In genomic region chr13:107964616-107965015, GRCm38 (mm10) we compare ENCODE assay signal across 14 mouse cellular contexts.
"Had no signal": no experiment of that assay in that cellular context is flagged by ENCODE, and none has a peak within 500 bp of the region (broad histone marks: within the 10 kb centered on the region; RNA-seq: fewer than 3 reads in every experiment).

No protein-coding gene starts in this region.

- ATAC-seq: lung, postnatal 0 days; midbrain, embryonic 15.5 days had no signal

- H3K9me3 ChIP-seq: limb, embryonic 13.5 days; liver, embryonic 15.5 days; midbrain, embryonic 15.5 days; neural tube, embryonic 12.5 days had no signal

- H3K9ac ChIP-seq: limb, embryonic 13.5 days; liver, embryonic 15.5 days; midbrain, embryonic 15.5 days; neural tube, embryonic 12.5 days had no signal

- H3K27me3 ChIP-seq: limb, embryonic 13.5 days; liver, embryonic 15.5 days; midbrain, embryonic 15.5 days; neural tube, embryonic 12.5 days had no signal

- H3K4me3 ChIP-seq: limb, embryonic 13.5 days; liver, embryonic 15.5 days; midbrain, embryonic 15.5 days; neural tube, embryonic 12.5 days had no signal

- H3K27ac ChIP-seq: limb, embryonic 13.5 days; liver, embryonic 15.5 days; midbrain, embryonic 15.5 days; neural tube, embryonic 12.5 days had no signal

- DNase-seq: kidney, adult 9 months; kidney, postnatal 36 days; left cerebral cortex, postnatal 4 days; lung, adult 2 months; lung, postnatal 36 days; right cerebral cortex, adult 18-20 months; right cerebral cortex, postnatal 25 days; thymus, adult 18-20 months; thymus, postnatal 14 days had no signal

- H3K4me2 ChIP-seq: limb, embryonic 13.5 days; liver, embryonic 15.5 days; midbrain, embryonic 15.5 days; neural tube, embryonic 12.5 days had no signal

- H3K36me3 ChIP-seq: limb, embryonic 13.5 days; liver, embryonic 15.5 days; midbrain, embryonic 15.5 days; neural tube, embryonic 12.5 days had no signal
